Mouse (Mus musculus): Measurements from ENCODE around the gene Plin3.

- TF ChIP-seq MAFK (IDR thresholded peaks at IDR 0.05; ENCODE audit: insufficient read depth, low read depth, low read length) (no peak), CHD2 (IDR thresholded peaks at IDR 0.05; ENCODE audit: low read depth, low read length) (no peak), ZNF384 (IDR thresholded peaks at IDR 0.05; ENCODE audit: low read depth, low read length) (no peak), HCFC1 (IDR thresholded peaks at IDR 0.05; ENCODE audit: borderline replicate concordance, insufficient read depth, low read length) (no peak)
Observed at GRCm38 (mm10) chr17:56292531-56293222, at the start of gene Plin3.
